Mouse (Mus musculus) heart, postnatal 0 days (tissue): ENCODE measurements around the gene Olfr1445.

Experiments
- CTCF ChIP-seq: IDR thresholded peaks from 2 replicates; pipeline ENCODE4 v1.5.1; 2016; ENCODE audit warnings: antibody characterized with exemption, control low read depth, low read depth
- EP300 ChIP-seq: IDR thresholded peaks from 2 replicates; pipeline ENCODE4 v1.6.1; 2016; ENCODE audit warnings: antibody characterized with exemption, low read depth

DNA sequence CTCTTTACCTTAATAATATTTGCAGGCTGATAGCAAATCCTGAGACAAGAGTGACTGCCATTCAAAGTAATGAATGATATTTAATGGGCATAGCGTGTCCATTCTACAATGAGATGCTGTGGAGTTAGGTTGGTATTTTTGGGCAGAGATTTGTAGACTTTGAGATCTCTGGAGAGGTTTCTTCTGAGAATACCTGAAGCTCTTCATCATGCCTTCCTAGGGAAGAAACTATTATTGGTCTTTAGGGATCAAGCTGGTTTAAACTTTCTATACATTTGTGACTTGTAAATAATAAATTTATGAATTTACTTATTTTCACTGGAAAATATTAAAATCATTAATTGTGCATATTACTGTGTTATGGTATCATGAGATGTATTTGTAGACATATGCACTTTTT lies 9.8 kb downstream of the Olfr1445 start, which contains the start of gene Olfr1446:
- TF ChIP-seq CTCF (no peak), EP300 (no peak)
